Mouse (Mus musculus) lung, postnatal 36 days (tissue): ENCODE results near the gene Rab29.
"Not testable (repeated sequence)": the region's sequence is repeated elsewhere in the genome, so short reads cannot be mapped to it uniquely, and the experiment has no call there.

Source experiments
- DNase-seq: peaks from one replicate; pipeline ENCODE4 v3.0.0; 2022; ENCODE audit warnings: mixed read lengths

Rab29 gene

DNA sequence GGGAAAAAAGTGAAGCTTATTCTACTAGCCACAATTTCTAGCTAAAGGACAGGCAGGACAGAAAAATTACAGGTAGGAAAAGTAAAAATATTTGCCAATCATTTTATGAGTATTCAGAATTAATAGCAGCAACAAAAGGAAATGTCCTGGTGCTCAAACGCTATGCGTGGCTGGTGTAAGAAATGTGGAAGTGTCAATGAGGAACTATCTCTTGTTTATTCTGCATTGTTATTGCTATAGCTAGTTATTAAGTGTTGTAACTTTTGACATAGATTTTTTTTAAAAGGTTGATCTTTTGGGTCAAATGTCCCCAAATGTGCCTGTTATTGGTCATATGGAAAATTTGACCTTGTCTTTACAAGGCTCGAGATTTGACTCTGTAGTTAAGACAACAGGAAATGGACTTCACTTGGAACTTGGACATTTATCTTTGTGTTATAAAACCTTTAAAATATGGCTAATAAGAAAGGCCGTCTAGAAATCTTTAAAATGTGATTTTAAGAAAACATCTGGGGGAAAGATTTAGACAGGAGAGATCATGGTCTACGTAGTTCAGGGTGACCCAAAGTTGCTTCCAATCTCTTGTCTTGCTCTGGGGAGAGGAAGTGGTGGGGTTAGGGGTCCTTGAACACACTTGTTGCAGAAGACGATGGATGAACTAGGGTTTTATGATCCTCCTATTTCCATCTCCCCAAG lies 572 bp upstream of the Rab29 start:
- peak; percentile 11 for DNase-seq

DNA sequence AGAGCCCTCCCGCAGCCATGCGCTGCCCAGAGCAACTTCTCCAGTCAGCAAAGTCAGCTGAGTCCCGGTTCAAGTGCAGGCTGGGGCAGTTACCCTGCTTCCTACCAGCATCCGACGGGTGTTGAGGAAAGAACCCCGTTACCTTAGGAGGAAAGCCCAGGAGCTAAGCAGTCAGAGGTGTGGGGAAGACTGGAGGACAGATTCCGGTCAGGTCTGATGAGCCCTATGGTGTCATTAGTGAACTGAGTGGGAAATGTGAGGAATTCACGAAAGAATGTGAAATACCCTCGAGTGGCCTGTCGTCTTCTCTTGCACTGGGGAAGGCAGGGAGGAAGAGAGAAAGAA lies 894 bp downstream of the Rab29 start:
- peak; percentile 10 for DNase-seq

DNA sequence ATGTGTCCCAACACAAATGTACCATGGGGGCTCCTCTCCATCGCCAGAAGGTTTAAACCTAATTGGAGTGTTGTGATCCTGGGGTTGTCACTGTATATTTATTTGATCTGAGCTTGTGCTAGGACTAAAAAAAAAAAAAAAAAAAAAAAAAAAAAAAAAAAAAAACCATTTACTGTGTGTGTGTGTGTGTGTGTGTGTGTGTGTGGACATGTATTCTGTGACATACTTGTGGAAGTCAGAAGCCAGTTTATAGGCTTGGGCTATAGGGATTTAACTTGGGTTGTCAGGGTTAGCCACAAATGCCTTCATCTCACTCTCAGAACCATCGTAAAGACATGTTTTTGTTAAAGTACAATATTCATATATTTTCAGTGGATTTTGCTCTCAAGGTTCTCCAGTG lies 2.5 kb downstream of the Rab29 start:
- DNase-seq: no peak

DNA sequence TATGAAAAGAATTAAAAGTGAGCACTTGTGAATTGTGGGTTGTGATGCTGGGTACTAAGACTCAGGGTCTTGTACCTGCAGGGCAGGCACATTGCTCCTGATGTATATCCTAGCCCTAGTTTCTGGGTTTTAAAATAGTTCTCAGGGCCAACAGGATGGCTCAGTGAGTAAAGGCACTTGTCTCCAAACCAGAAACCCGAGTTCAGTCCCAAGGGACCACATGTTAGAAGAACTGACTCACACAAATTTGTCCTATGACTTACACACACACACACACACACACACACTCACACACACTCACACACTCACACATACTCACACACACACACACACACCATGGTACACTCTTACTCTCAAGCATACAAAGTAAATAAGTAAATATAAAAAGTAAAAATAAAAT lies 5.8 kb downstream of the Rab29 start:
- DNase-seq: no peak

GRCm38 (mm10) chr1:131879816-131880215 lies 12.8 kb downstream of the Rab29 start:
- DNase-seq: no peak

DNA sequence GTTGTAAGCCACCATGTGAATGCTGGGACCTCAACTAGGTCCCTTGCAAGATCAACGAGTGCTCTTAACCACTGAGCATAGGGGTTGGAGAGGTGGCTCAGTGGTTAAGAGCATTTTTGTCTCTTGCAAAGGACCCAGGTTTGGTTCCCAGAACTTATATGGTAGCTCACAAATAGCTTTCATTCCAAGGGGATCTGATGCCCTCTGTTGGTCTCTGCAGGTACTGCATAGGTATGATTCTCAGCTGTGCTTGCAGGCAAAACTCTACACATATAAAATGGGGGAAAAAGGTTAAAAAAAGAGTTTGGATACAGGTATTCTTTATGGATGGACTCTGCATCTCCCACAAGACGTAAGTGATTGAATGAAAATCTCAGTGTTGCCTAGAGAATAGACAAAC lies 15.8 kb downstream of the Rab29 start:
- peak; percentile 48 for DNase-seq

- no peak for DNase-seq
Observed at GRCm38 (mm10) chr1:131886173-131886572, 19.1 kb downstream of the Rab29 start.

DNA sequence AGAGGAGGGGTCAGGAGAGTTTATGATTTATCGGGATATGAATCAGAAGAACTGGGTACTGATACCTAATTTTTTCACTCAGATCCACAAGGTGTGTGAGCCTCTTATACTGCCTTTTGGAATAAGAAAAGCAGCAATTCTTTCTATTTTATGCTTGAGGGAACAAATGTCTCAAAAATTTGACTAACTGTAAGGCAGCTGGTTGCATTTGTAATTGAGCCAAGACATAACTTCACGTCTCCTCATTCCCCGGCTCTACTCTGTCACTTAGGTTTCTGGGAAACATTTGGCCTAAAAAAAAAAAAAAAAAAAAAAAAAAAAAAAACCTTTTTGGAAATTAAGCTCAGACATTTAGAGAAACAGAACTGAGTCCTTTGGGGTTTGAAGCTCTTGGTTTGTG lies 19.6 kb downstream of the Rab29 start:
- DNase-seq: no peak

DNA sequence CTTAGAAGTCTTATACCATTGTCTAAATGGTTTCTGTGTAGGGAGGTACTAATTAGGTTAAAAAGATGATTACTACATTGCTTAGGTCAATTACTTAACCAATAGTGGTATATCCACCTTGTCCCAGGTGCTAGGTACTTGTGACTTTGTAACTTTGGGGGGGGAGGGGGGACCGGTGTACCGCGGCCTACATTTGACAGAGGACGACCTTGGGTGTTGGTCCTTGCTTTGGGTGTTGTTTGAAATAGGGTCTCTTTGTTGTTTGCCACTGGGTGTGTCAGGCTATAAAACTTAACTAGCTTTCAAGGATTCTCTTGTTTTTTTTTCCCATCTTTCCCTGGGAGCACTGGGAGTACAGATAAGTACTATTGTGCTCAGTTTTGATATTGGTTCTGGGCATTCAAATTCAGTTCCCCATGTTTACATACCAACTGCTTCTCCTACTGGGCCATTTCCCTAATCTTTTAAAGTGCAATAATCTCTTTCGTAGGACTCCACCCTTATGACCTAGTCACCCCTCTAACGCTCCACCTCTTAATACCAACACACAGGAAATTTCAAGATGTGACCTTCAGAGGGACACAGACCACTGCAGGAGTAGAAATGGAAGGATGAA lies 23.1 kb downstream of the Rab29 start:
- no peak for DNase-seq

DNA sequence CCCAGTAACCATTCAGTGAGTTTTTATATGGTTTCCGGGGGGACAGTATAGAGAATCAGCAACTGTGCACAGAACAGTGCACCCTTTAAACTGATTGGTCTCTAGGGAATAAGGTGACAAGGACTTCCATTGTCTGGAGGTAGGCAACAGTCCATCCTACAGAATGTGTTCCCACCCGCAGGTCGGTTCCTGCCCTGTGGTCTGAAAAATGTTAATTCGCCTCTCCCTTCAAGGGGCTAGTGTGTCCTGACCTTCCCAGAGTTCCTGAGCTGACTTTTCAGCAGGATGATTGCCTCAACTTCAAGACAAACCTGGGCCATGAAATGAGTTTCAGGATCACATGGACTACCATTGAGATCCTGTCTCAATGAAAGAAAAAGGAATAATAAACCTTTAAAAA lies 24.4 kb downstream of the Rab29 start:
- DNase-seq: no peak

DNA sequence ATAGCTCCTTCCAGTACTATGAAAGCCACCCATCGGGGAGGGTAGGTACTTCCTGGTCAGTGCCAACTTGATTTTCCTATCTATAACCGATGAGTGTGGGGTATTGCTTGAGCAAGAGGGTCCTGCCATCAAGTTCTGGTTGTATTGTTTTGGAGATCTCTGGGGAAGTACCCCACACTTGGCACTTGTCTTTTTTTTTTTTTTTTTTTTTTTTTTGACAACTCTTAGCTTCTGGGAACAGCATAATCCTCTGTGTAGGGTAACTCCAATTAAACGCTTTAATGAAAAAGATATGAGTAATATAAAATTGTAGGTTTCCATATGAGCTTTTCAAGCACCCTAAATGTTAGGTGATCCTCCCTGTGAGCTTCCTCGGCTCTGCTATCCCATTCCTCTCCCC lies 35.7 kb downstream of the Rab29 start:
- DNase-seq: no peak

DNA sequence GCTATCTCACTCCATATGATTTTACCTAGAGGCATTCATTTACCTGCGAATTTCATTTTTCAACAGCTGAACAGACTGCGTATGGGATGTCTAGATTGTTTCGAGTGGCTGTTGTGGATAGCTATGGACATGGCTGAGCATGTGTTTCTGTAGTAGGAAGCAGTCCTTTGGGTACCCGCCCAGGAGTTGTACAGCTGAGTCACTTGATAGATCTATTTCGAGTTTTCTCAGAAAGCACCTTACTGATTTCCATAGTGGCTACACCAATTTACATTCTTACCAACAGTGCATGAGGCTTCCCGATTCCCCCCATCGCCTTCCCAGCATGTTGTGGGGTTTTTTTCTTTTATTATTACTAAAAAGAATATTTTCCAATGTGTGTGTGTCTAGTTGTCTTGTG lies 36.2 kb downstream of the Rab29 start:
- DNase-seq: no peak

GRCm38 (mm10) chr1:131905497-131905896 lies 38.5 kb downstream of the Rab29 start:
- peak; percentile 6 for DNase-seq

DNA sequence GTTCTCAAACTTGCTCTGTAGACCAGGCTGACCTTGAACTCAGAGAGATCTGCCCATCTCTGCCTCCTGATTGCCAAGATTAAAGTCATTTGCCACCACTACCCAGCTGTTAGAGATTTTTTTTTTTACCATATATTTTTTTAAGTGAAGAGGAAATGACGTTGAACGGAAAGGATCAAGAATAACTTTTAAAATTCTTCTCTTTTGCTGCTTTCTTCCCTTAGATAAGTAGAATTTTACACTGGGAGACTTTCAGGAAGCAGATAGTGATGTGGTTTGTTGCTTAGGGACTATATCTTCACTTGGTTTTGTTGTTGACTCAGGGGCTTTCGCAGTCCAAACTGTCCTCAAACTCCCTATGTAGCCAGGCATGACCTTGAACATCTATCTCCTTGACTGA lies 41.4 kb downstream of the Rab29 start:
- no peak for DNase-seq

DNA sequence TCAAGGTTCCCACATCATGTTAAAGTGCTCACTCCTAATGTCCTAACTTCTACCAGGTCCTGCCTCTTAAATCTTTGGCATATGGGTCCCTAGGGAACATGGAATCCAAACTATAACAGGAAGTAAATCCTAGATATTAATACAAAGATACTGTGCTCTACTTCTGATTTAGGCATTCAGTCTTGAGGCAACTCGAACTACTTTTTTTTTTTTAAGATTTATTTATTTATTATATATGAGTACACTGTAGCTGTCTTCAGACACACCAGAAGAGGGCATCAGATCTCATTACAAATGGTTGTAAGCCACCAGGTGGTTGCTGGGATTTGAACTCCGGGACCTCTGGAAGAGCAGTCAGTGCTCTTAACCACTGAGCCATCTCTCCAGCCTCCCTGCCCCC lies 42.2 kb downstream of the Rab29 start:
- not testable (repeated sequence) for DNase-seq

DNA sequence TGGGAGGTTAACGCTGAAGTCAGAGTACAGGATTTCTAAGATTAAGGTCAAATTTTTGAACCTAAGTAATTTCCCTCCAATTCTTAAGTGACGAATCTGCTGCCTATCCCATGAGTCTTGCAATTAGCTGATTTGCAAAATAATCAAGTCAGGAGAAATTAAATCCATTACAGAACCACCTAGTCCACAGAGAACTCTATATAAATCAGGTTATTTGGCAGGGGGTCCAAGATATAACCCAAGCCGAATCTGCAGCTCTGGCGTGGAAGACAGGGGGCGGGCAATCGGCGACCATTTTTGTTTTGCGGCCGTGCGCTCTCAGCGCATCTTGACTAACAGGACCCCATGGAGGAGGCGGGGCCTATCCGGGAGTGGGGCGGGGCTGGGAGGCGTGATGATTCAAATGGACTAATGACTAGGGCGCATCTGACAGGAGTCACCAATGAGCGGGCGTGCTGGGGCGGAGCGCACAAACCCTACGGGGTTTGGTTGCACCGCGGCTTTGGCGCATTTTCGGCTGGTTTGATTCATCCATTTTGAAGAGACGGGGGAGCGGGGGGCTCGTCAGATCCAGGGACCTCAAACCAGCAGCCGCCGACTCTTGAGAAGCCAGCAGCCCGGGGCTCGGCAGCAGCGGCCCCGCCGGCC lies 43.1 kb downstream of the Rab29 start, which contains the start of gene Nucks1:
Gene Nucks1 (plus strand): TSS at position 534 of the 648 bp plus-strand sequence.
- DNase-seq: peak; percentile 100

- peak; percentile 81 for DNase-seq
Observed at GRCm38 (mm10) chr1:131910674-131911558, 43.9 kb downstream of the Rab29 start.

- no peak for DNase-seq
Observed at GRCm38 (mm10) chr1:131917634-131918033, 50.6 kb downstream of the Rab29 start.

DNA sequence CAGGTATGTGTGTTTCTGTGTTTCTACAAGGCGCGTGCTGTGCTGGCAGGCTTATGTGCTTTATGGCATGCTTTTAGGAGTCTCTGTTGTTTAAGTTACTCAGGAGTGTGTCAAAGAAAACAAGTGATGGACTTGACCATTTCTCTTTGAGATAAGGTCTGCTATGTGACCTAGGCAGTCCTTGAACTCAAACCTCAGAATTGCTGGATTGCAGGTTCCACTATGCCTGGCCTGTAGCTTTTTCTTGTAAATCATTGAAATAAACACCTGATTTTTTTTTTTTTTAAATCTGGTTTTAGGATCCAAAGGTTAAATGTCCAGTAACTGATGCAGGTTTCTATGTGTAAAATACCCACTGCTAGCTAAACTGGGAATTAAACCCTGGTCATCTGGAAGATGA lies 52.0 kb downstream of the Rab29 start:
- no peak for DNase-seq

DNA sequence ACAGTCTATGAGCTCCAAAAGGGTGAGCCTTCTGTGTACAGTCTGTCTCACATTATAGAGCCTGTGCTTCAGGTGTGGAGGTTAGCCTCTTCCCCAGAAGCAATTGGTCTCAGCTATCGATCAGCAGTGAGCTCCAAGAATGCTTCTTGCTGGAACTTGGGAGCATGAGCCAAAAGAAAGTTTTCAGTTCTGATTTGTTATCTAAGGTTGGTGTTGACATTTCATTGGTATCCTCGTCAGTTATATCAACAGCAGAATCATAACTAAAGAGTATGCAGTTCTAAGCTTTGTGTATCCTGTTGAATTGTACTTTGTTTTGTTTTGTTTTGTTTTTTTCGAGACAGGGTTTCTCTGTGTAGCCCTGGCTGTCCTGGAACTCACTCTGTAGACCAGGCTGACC lies 55.1 kb downstream of the Rab29 start:
- no peak for DNase-seq
